Mouse (Mus musculus) activated CD4-positive, CD25-positive, alpha-beta regulatory T cell, adult 9 weeks (primary cell): ENCODE measurements around the gene Pdcd4. TPM values are rescaled to one million over a fixed set of nuclear protein-coding genes. Genes with fewer than 3 reads are reported as not detected.

Experiments
- polyA plus RNA-seq: library from polyadenylated mRNA; unstranded; fragments of 100-300 nt; shearing (Covaris generic); gene quantifications from one replicate; pipeline ENCODE4 v1.2.1, GENCODE M21; 2017

Pdcd4 gene
- polyA plus RNA-seq: 151 TPM

DNA sequence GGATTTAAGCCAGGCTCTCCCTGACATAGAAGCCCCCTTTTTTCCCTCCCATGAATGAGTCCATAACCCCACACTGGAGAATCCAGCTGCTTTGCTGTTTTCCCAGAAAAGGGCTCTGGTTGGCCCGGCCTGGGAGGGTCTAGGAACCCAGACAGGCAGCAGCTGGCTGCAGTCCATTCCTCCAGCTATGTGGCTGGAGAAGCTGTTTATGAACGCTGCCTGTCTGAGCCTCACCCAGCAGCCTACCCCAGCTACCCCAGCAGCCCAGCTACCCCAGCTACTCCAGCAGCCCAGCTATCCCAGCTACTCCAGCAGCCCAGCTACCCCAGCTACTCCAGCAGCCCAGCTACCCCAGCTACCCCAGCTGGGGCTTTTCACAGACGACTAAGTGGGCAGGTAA lies at the start of gene Pdcd4:
Gene Pdcd4 (plus strand): TSS at position 171 of the 400 bp plus-strand sequence.

GRCm38 (mm10) chr19:53943802-53944785 lies 52.1 kb downstream of the Pdcd4 start, which contains the start of the genes Shoc2 and Bbip1:
Gene Shoc2 (plus strand): TSS chr19:53944306.
Gene Bbip1 (minus strand): TSS chr19:53944627.

Other genes with a start within 250 kb of the Pdcd4 start
- gene Rbm20, start 214.9 kb upstream of the Pdcd4 start, polyA plus RNA-seq: 0.24 TPM
- gene Shoc2, start 52.1 kb downstream of the Pdcd4 start, polyA plus RNA-seq: 69.7 TPM
- 106 TPM for gene Bbip1, start 52.4 kb downstream of the Pdcd4 start, polyA plus RNA-seq
- not detected for gene Adra2a, start 151.9 kb downstream of the Pdcd4 start, polyA plus RNA-seq